Comparison of ENCODE assay signal across 12 mouse cellular contexts in genomic region chr1:38181020-38181550, GRCm38 (mm10).
"Had no signal": no experiment of that assay in that cellular context is flagged by ENCODE, and none has a peak within 500 bp of the region (broad histone marks: within the 10 kb centered on the region; RNA-seq: fewer than 3 reads in every experiment).

No protein-coding gene starts in this region.

- H3K4me1 ChIP-seq: liver, embryonic 12.5 days had no signal

- H3K9me3 ChIP-seq: limb, embryonic 13.5 days; liver, embryonic 12.5 days; midbrain, embryonic 13.5 days had no signal

- H3K27ac ChIP-seq: layer of hippocampus, adult 2 months; limb, embryonic 13.5 days; liver, embryonic 12.5 days; midbrain, embryonic 13.5 days had no signal

- H3K27me3 ChIP-seq: liver, embryonic 12.5 days; midbrain, embryonic 13.5 days had no signal

- ATAC-seq: liver, embryonic 12.5 days; midbrain, embryonic 13.5 days had no signal

- H3K4me3 ChIP-seq: layer of hippocampus, adult 2 months; limb, embryonic 13.5 days; liver, embryonic 12.5 days; midbrain, embryonic 13.5 days had no signal

- H3K36me3 ChIP-seq: liver, embryonic 12.5 days had no signal

- DNase-seq: kidney, adult 11 months; kidney, postnatal 10 days; kidney, postnatal 4 days; lung, embryonic 14.5 days; lung, postnatal 10 days; right cerebral cortex, postnatal 14 days; thymus, adult 2 months; thymus, postnatal 25 days had no signal

- H3K4me2 ChIP-seq: limb, embryonic 13.5 days; liver, embryonic 12.5 days; lung, embryonic 14.5 days; midbrain, embryonic 13.5 days had no signal

- H3K9ac ChIP-seq: limb, embryonic 13.5 days; liver, embryonic 12.5 days; lung, embryonic 14.5 days; midbrain, embryonic 13.5 days had no signal
